Mouse (Mus musculus) embryonic facial prominence, embryonic 10.5 days (tissue): ENCODE measurements around the gene Kcne1l. TPM values are rescaled to one million over a fixed set of nuclear protein-coding genes. Genes with fewer than 3 reads are reported as not detected.

Experiments used
- DNase-seq: peaks from one replicate; pipeline ENCODE4 v3.0.0-alpha.2; 2017; ENCODE audit warnings: low spot score
- H3K27ac ChIP-seq: fragments of 300-500 bp; sonication (generic); replicated peaks from 2 replicates; pipeline ENCODE4 v1.5.1; 2016; ENCODE audit warnings: mild to moderate bottlenecking
- H3K27me3 ChIP-seq: fragments of 300-500 bp; sonication (generic); replicated peaks from 2 replicates; pipeline ENCODE4 v1.6.1; 2016; ENCODE audit warnings: low read depth, mild to moderate bottlenecking; ENCODE audit not compliant: poor library complexity, severe bottlenecking
- H3K36me3 ChIP-seq: fragments of 300-500 bp; sonication (generic); replicated peaks from 2 replicates; pipeline ENCODE4 v1.6.1; 2016; ENCODE audit warnings: mild to moderate bottlenecking, moderate library complexity
- H3K4me1 ChIP-seq: fragments of 300-500 bp; sonication (generic); 2 replicates; pipeline ENCODE4 v1.6.1; 2016
- H3K4me3 ChIP-seq: fragments of 300-500 bp; sonication (generic); 2 replicates; pipeline ENCODE4 v1.5.1; 2016; ENCODE audit warnings: mild to moderate bottlenecking, moderate library complexity
- H3K9me3 ChIP-seq: fragments of 300-500 bp; sonication (generic); 2 replicates; pipeline ENCODE4 v1.6.1; 2016; ENCODE audit warnings: mild to moderate bottlenecking
- WGBS: fragments of 180-500 bp; shearing (Covaris S2); methylation state at CpG from one replicate; pipeline ENCODE4 v1.1.7; 2016; 5-methylcytosine and 5-hydroxymethylcytosine counted together
- polyA plus RNA-seq: library from polyadenylated mRNA; unstranded; fragments of >200 nt; fragmentation: Nextera tagmentation; extraction: Ambion mirVana; gene quantifications from 2 replicates; pipeline ENCODE4 v1.2.1, GENCODE M21; 2016

Kcne1l gene
- 14.8 and 15.3 TPM in 2 replicates for polyA plus RNA-seq

- Histone ChIP-seq H3K36me3 (no peaks in the 10 kb centered on the region), H3K9me3 (no peaks in the 10 kb centered on the region), H3K4me3 (peak within 1 kb of the TSS; percentile 53), H3K27ac (peak within 1 kb of the TSS; percentile 48), H3K4me1 (peaks cover 13% of the 10 kb centered on the region; the same call in 1 of the 2 replicates), H3K27me3 (peaks cover 99% of the 10 kb centered on the region)
- peak; percentile 71 for DNase-seq
- 27% methylated on average over 32 of the region's 33 CpGs for WGBS
Measured at GRCm38 (mm10) chrX:142305869-142306581, at the start of gene Kcne1l. Gene Kcne1l, minus strand, starts transcription at chrX:142306294.

DNA sequence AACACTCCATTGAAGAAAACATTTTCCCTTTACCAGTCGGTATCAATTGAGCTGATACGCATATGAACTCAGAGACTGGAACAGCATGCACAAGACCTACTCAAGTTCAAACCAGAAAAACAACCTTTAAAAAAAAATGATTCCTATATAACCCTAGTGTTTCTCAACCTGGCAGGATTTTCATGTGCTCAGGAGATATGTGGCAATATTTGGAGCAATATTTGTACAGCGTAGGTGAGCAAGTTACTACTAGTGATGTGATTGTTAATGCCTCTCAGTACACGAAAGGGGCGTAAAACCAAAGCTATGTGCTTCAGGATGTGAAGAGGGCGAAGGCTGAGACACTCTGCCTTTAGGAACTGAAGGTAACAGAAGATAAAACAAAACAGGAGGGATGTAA, 30.1 kb upstream of the Kcne1l start:
- H3K36me3 ChIP-seq = peaks cover 7% of the 10 kb centered on the region
- no peaks in the 10 kb centered on the region for H3K9me3 ChIP-seq
- no peaks in the 10 kb centered on the region for H3K4me1 ChIP-seq
- H3K27ac ChIP-seq = no peak overlapping the region
- 90% methylated on average over 6 of the region's 6 CpGs for WGBS
- no peak overlapping the region for H3K4me3 ChIP-seq
- no peak for DNase-seq
- H3K27me3 ChIP-seq = peaks cover 24% of the 10 kb centered on the region; the same call in 1 of the 2 replicates

DNA sequence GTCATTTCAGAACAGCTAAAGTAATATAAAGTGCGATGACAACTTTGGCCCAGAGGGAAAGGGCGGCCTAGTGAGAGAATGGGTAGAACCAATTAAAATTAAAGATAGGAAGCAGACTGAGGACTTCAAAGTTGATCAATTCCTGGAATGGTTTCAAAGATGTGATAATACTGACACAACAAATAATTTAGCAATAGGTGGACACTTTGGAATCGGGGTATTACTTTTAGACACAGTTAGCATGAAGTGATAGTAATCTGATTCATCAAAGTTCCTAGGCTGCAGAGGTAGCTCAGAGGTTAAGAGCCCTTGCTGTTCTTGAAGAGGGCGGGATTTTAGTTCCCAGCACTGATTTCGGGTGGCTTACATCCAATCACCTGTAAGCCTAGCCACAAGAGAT, 29.4 kb upstream of the Kcne1l start:
- DNase-seq = no peak
- H3K27ac ChIP-seq = no peak overlapping the region
- H3K4me3 ChIP-seq = no peak overlapping the region
- peaks cover 19% of the 10 kb centered on the region; the same call in 1 of the 2 replicates for H3K27me3 ChIP-seq
- H3K4me1 ChIP-seq = no peaks in the 10 kb centered on the region
- no peaks in the 10 kb centered on the region for H3K9me3 ChIP-seq
- 88% methylated on average over 5 of the region's 5 CpGs for WGBS
- H3K36me3 ChIP-seq = peaks cover 7% of the 10 kb centered on the region

GRCm38 (mm10) chrX:142325760-142326159, 19.7 kb upstream of the Kcne1l start:
- H3K27ac ChIP-seq = no peak overlapping the region
- no peaks in the 10 kb centered on the region for H3K9me3 ChIP-seq
- H3K4me3 ChIP-seq = no peak overlapping the region
- H3K27me3 ChIP-seq = peaks cover 21% of the 10 kb centered on the region
- no peaks in the 10 kb centered on the region for H3K4me1 ChIP-seq
- DNase-seq = no peak
- WGBS = 81% methylated on average over 2 of the region's 2 CpGs
- H3K36me3 ChIP-seq = peaks cover 4% of the 10 kb centered on the region

DNA sequence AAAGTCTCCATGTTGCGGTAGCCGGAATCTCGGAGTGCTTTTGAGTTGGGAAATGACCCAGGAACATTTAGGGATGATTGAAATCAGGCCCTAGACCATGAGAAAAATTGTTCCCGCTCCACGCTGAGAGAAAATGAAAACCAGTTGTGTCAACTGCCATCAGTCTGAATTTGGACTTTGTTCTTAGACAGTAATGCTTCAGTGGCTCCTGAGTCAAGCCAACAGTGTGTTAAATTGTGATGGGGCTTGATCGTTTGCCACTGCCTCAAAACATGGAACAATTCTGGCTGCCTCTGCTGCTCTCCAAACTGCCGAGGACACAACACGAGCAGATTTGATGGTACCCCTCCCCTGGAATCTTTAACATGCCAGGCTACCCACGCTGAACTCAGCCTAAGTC, 10.0 kb upstream of the Kcne1l start:
- no peak for DNase-seq
- H3K27me3 ChIP-seq = peaks cover 42% of the 10 kb centered on the region
- no peak overlapping the region for H3K27ac ChIP-seq
- H3K4me1 ChIP-seq = no peaks in the 10 kb centered on the region
- H3K4me3 ChIP-seq = no peak overlapping the region
- WGBS = 61% methylated on average over 9 of the region's 9 CpGs
- H3K36me3 ChIP-seq = no peaks in the 10 kb centered on the region
- H3K9me3 ChIP-seq = no peaks in the 10 kb centered on the region

GRCm38 (mm10) chrX:142315270-142315669, 9.2 kb upstream of the Kcne1l start:
- Histone ChIP-seq H3K4me1 (no peaks in the 10 kb centered on the region), H3K9me3 (no peaks in the 10 kb centered on the region), H3K27me3 (peaks cover 47% of the 10 kb centered on the region), H3K4me3 (no peak overlapping the region), H3K36me3 (no peaks in the 10 kb centered on the region), H3K27ac (no peak overlapping the region)
- DNase-seq = no peak
- 82% methylated on average over 8 of the region's 8 CpGs for WGBS

- Histone ChIP-seq H3K27ac (no peak overlapping the region), H3K36me3 (no peaks in the 10 kb centered on the region), H3K4me3 (no peak overlapping the region), H3K9me3 (no peaks in the 10 kb centered on the region), H3K4me1 (no peaks in the 10 kb centered on the region), H3K27me3 (peaks cover 55% of the 10 kb centered on the region)
- WGBS = 53% methylated on average over 11 of the region's 11 CpGs
- DNase-seq = peak; percentile 76
Measured at GRCm38 (mm10) chrX:142314307-142315024, 8.4 kb upstream of the Kcne1l start.

DNA sequence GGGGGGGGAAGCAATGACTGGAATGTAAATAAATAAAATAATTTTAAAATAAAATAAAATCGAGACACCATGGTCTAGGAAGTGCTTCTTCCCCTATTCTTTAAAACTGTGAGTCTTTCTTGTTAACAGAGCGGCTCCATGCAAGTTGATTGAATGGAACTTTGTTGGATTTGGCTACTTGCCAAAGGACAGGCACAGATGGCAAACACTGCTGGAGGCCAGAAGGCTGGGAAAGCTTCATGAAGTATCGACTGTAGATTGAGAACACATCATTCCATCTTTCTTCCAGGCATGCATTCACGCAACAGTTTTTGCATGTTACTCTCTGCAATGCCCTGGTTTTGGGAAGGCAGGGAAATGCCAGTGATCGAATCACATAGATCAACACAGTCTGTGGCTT, 4.3 kb upstream of the Kcne1l start:
- H3K4me3 ChIP-seq = no peak overlapping the region
- H3K4me1 ChIP-seq = peaks cover 9% of the 10 kb centered on the region; the same call in 1 of the 2 replicates
- no peak for DNase-seq
- no peak overlapping the region for H3K27ac ChIP-seq
- H3K36me3 ChIP-seq = no peaks in the 10 kb centered on the region
- H3K9me3 ChIP-seq = no peaks in the 10 kb centered on the region
- WGBS = 82% methylated on average over 5 of the region's 5 CpGs
- H3K27me3 ChIP-seq = peaks cover 77% of the 10 kb centered on the region

GRCm38 (mm10) chrX:142305010-142305868, 855 bp downstream of the Kcne1l start:
- WGBS = 31% methylated on average over 35 of the region's 35 CpGs
- Histone ChIP-seq H3K36me3 (no peaks in the 10 kb centered on the region), H3K9me3 (no peaks in the 10 kb centered on the region), H3K27me3 (peaks cover 99% of the 10 kb centered on the region), H3K4me1 (peaks cover 13% of the 10 kb centered on the region; the same call in 1 of the 2 replicates), H3K4me3 (peak overlapping the region; percentile 53), H3K27ac (peak overlapping the region; percentile 48; the same call in 1 of the 2 replicates)
- DNase-seq = peak; percentile 21

DNA sequence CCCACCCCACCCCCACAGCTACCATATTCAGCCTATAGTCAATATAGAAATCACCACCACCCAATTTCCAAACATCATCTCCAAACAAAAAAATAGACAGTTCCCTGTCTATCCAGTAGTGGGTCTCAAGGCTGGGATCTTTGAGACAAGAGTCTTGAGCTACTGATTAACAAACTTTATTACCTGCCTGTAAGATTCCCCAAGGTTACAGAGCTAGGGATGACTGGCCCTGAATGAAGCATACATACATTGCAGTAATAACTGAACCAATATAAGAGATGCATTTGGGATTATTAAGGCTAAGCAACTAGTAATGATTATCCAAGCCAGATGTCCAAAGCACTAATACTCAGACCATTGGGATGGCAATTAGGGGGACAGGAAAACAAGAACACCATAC, 1.5 kb downstream of the Kcne1l start:
- Histone ChIP-seq H3K27me3 (peaks cover 100% of the 10 kb centered on the region), H3K9me3 (no peaks in the 10 kb centered on the region), H3K4me1 (peaks cover 13% of the 10 kb centered on the region; the same call in 1 of the 2 replicates), H3K27ac (no peak overlapping the region), H3K4me3 (no peak overlapping the region), H3K36me3 (no peaks in the 10 kb centered on the region)
- no peak for DNase-seq

DNA sequence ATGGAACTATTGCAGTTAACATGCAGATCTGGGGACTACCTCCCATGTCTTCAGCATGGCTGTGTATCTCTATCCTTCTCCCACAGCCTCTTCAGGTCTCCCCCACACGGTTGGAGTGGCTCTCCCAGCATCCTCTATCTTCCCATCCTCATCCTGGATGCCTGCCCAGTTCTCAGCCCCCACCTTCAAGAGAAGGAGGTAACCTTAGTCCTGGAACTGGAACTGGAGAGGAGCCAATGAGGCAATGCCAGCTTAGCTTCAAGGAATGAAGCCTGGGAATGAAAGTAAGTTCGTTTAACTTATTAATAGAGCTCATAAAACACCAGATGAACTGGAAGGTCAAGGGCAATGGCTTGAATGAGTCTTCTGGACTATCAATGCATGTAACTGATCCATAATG, 2.6 kb downstream of the Kcne1l start:
- H3K4me3 ChIP-seq = no peak overlapping the region
- peaks cover 13% of the 10 kb centered on the region; the same call in 1 of the 2 replicates for H3K4me1 ChIP-seq
- no peaks in the 10 kb centered on the region for H3K36me3 ChIP-seq
- no peaks in the 10 kb centered on the region for H3K9me3 ChIP-seq
- peaks cover 88% of the 10 kb centered on the region for H3K27me3 ChIP-seq
- no peak overlapping the region for H3K27ac ChIP-seq
- DNase-seq = no peak
- WGBS = 57% methylated on average over 2 of the region's 2 CpGs

- Histone ChIP-seq H3K4me1 (no peaks in the 10 kb centered on the region), H3K27me3 (peaks cover 71% of the 10 kb centered on the region), H3K36me3 (no peaks in the 10 kb centered on the region), H3K4me3 (no peak overlapping the region), H3K27ac (no peak overlapping the region), H3K9me3 (no peaks in the 10 kb centered on the region)
- peak; percentile 30 for DNase-seq
- WGBS = 49% methylated on average over 5 of the region's 5 CpGs
Measured at GRCm38 (mm10) chrX:142285905-142286304, 20.2 kb downstream of the Kcne1l start.
